Mouse (Mus musculus) left cerebral cortex, postnatal 25 days (tissue): ENCODE measurements around the gene 1700012P22Rik. TPM values are rescaled to one million over a fixed set of nuclear protein-coding genes. Genes with fewer than 3 reads are reported as not detected.

Experiments used
- total RNA-seq, 2 experiments: library from RNA; stranded (reverse); gene quantifications; 2 replicates each; pipeline ENCODE4 v1.2.3; 2021

1700012P22Rik gene
- total RNA-seq, 2 experiments from 2014 or later, result not detected

Other genes starting within 250 kb of the 1700012P22Rik start
- gene Oog2, start 248.1 kb downstream of the 1700012P22Rik start, total RNA-seq, result not detected
- gene C87977, start 225.5 kb downstream of the 1700012P22Rik start, total RNA-seq, result not detected
- gene Pramel5, start 158.3 kb downstream of the 1700012P22Rik start, total RNA-seq, result not detected
- not detected for gene Gm13128, start 108.5 kb downstream of the 1700012P22Rik start, total RNA-seq
- gene Gm13119, start 80.8 kb downstream of the 1700012P22Rik start, total RNA-seq, result not detected
- gene Pramef20, start 60.8 kb downstream of the 1700012P22Rik start, total RNA-seq, result not detected
- gene Pramef12, start 30.3 kb downstream of the 1700012P22Rik start, total RNA-seq, result not detected
- not detected for gene Gm9944, start 14.5 kb upstream of the 1700012P22Rik start, total RNA-seq
- gene Aadacl3, start 25.0 kb upstream of the 1700012P22Rik start, total RNA-seq, result not detected
- not detected for gene 9430007A20Rik, start 81.0 kb upstream of the 1700012P22Rik start, total RNA-seq
- not detected for gene Gm13124, start 126.4 kb upstream of the 1700012P22Rik start, total RNA-seq
- not detected for gene Aadacl4, start 174.9 kb upstream of the 1700012P22Rik start, total RNA-seq
- gene Gm436, start 247.6 kb upstream of the 1700012P22Rik start, total RNA-seq, result not detected